Mouse (Mus musculus) adrenal gland, postnatal 4 days (tissue): Measurements from ENCODE around the gene C530008M17Rik. TPM values are rescaled to one million over a fixed set of nuclear protein-coding genes. Genes with fewer than 3 reads are reported as not detected.

Source experiments
- DNase-seq, 2 experiments: peaks; one replicate each; pipeline ENCODE4 v3.0.0; 2021 to 2022; ENCODE audit warnings: low spot score in 2 of 2, mixed read lengths in 2 of 2
- total RNA-seq, 2 experiments: library from RNA; stranded (reverse); gene quantifications; 2 replicates each; pipeline ENCODE4 v1.2.3; 2021

The C530008M17Rik gene
- total RNA-seq, 2 experiments from 2014 or later = 15.4 to 24.6 TPM

DNA sequence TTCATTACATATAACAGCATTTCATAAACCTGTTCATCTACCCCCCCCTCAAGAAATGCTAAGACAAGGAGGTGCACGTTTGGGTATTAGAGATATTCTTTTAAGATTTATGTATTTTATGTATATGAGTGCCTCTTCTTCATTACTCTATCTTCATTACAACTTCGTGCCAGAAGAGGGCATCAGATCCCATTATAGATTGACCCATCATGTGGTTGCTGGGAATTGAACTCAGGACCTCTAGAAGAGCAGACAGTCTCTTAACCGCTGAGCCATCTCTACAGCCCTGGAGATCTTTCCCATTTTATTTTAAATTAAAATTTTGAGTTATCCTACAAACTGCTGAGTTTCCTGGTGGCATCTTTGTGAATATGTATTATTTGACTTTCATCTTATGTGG, 112.7 kb downstream of the C530008M17Rik start:
- no peak for DNase-seq

DNA sequence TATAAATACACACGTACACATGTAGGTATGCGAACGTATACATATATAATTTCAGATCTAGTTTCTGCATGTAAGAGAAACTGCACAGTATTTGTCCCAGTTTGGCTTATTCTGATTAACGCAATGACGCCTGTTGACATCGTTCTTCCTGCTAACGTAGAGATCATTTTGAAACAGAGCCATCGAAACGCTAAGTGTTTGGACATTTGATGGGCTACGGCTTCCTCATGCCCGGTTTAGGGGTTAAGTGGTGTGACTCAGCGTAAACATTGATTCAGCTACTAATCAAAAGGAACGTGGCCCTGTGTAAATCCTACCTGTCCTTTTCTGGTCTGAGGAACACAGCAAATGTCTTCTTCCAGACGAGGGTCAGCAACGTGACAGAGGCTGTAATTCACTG, 113.3 kb downstream of the C530008M17Rik start:
- DNase-seq = no peak

DNA sequence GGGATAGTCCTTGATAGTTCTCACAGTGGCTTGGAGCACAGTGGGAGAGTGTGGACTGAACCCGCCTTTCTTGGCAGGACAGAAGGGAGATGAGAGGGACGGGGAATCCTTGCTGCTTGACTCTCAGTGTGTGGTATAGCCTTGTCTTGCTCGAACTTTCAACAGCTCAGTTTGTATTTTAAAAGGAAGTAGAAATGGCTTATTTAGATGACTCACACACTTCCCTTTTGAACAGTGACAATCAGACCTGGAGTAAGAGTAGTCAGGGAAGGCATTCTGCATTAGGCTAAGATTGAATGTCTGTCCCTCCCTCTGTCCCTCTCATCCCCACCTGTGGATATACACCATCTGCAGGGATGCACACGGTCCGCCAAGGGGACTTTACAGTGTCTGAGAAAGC, 115.1 kb downstream of the C530008M17Rik start:
- DNase-seq = no peak

DNA sequence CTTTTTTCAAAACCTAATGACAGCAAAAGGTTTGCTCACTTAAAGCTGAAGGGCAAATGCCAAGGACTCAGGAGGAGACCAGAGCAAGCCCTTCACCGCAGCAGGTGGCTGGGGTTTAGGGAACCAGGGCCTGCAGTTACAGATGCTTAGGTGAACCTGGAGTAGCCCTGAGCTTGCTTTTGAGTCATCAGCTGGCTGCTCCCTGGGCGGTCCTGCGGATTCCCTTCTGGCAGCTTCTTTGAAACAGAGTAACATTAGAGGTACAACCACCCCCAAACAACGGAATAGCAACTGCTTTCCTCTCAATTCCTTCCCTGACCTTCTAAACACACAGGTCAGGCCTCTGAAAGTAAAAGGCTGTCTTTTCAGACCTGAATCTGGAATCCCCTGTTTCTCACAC, 116.5 kb downstream of the C530008M17Rik start:
- DNase-seq = no peak

- no peak for DNase-seq
Measured at GRCm38 (mm10) chr5:76773492-76774158, 117.3 kb downstream of the C530008M17Rik start.

GRCm38 (mm10) chr5:76779094-76779615, 122.8 kb downstream of the C530008M17Rik start:
- no peak for DNase-seq

- DNase-seq = no peak
Measured at GRCm38 (mm10) chr5:76781943-76782342, 125.6 kb downstream of the C530008M17Rik start.

DNA sequence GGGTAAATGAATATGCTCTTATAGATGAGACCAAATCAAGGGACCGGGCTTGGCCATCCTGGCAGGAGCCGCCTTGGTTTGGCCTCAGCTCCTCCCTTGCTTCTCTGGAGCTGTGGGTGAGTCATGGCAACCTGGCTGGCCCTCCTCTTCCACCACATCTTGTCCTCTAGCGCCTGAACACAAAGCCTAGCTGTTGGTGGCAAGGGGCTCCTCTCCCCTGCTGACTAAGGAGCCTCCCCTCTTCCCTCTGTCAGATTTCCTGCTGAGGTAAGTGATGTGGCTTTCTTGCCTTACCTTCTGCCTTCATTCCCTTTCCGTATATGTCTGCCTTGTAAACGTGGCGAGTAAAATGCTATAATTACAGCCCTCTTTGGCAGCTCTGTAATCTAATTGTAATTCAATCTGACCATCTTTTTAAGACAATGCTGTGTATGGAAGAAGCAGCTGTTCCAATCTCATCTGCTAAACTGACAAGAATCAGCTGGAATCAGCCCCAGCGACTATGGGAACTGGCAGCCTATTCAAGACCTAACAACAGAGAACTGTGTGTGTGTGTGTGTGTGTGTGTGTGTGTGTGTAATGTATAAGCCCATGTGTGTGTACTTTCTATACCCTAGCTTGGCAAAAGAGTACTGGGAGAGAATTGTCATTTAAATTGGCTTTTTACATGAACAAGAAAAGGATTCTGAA, 126.2 kb downstream of the C530008M17Rik start:
- DNase-seq = no peak

DNA sequence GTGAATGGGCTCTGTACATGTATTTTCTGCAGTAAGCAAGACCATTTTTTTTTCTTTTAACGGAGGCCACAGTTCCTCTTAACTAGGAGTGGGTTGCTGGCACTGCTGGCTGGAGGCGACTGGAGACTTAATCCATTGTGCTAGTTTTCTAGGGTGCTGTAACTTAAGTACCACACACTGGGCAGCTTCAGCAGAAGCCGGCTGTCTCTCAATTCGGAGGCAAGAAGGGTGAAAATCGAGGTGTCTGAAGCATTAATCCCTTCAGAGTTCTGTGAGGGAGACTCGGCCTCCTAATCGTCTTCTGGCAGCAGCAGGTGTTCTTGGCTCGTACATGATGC, 126.8 kb downstream of the C530008M17Rik start:
- no peak for DNase-seq

DNA sequence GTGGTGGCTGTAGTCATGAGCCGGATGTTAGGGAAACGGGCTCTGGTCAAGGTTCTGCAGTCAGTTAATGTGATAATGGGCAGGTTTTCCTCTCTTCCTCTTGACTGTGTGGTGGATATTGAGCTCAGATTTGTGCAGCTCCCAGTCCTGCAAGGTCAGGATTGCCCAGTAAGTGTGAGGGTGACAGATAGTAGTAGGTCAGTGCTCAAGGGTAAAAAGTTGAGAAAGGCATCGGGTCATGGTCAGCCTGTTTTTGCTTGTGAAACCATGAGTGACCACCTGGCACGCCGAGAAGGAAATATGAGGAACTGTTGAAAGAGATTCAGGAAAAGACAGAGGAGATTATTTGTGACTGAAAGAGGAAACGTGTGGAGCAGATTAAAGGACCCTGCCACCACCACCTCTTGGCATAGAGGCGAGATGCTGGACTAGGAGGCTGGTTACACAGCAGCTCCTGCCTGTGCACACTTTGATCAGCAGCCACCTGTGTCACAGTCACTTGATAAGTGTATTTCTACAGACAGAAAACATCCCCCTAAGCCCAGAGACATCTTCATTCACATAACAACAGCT, 127.9 kb downstream of the C530008M17Rik start:
- DNase-seq = no peak

GRCm38 (mm10) chr5:76785013-76785412, 128.7 kb downstream of the C530008M17Rik start:
- DNase-seq = no peak

- DNase-seq = no peak
Measured at GRCm38 (mm10) chr5:76789881-76790280, 133.6 kb downstream of the C530008M17Rik start.

DNA sequence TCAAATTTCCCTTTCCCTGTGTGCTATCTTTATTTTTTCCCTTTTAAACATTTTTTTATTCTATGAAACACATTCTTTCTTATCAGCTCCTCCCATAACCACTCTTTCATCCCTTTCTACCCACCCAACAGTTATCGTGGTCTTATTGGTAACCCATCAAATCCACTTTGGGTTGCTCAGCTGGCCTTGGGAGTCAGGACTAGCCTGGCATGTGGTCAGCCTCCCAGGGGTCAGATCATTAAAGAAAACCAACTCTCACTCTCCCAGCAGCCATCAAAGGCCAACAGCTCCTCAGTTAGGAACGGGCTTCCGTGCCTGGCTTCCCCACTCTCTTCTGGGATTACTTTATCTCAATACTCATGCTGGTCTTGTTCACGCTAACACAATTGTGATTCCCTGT, 135.0 kb downstream of the C530008M17Rik start:
- DNase-seq = no peak

GRCm38 (mm10) chr5:76792720-76793119, 136.4 kb downstream of the C530008M17Rik start:
- no peak for DNase-seq

GRCm38 (mm10) chr5:76798043-76798442, 141.7 kb downstream of the C530008M17Rik start:
- no peak for DNase-seq

DNA sequence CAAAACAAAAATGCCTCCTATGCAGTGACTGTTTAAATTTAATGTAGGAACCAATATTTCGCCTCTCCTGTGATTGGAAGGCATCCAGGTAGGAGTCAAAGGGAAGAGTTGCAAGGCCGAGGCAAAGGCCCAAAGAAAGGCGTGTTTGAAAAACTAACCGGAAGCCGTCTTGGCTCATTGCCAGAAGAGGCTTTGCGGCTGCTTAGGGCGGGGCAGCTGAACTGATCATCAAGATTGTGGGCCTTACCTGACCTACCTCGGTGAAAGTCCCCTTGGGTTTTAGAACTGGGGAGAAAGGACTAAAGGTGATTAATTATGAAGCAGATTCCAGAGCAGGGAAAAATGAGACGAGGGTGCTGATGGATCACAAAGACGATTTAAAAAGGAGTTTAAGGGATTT, 143.2 kb downstream of the C530008M17Rik start:
- no peak for DNase-seq

DNA sequence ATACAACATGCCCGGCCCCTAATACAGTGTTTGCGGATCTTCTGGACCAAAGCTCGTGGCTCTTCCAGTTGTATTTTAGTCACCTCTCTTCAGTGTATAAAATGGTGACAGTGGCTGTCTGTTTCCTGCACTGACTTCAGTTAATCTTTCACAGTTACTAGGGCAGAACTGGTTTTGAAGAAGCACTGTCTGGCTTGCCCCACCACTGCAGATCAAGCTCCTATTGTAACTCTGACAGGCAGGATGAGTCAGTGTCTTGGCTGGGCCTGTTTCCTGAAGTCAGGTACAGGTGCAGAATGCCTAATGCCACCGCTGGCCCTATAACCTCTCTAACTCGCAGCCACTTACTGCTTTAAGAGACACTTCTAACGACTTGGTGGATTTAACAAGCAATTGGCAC, 152.7 kb downstream of the C530008M17Rik start:
- no peak for DNase-seq

- DNase-seq = no peak
Measured at GRCm38 (mm10) chr5:76815035-76815434, 158.7 kb downstream of the C530008M17Rik start.

GRCm38 (mm10) chr5:76815786-76816455, 159.6 kb downstream of the C530008M17Rik start:
- no peak for DNase-seq

DNA sequence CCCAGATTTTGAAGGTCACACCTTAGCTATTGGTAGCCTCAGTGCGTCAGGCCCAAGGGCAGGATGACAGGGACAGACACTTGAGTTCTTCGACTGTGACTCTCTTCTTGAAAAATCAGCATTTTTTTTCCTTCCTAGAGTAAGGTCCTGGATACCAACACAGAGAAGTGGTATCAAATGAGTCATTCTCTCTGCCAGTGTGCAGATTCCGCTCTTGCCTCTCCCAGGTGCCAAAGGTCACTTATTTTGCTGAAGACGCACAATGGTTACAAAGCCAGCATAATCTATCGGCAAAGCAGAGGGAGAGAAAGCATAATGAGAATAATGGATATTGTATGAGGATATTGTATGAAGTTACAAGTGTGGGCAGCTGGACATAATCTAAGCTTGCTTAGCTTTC, 160.4 kb downstream of the C530008M17Rik start:
- DNase-seq = no peak

DNA sequence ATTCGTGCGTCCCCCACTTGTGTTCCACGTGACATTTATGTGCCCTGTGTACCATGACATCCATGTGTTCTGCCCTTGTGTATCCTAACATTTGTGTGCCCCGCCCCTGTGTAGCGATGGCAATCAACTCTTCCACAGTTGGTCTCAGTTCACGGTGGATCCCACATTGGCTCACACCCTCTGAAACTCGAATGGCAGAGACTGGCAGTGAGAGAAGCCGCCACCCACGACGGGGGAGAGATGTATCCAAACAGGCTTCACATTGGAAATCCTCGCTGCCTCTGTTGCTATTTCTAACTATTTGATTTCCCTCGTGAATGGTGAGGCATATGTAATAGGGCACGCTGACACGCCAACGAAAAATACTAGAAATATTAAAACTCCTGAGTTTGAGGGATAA, 161.4 kb downstream of the C530008M17Rik start:
- DNase-seq = no peak

DNA sequence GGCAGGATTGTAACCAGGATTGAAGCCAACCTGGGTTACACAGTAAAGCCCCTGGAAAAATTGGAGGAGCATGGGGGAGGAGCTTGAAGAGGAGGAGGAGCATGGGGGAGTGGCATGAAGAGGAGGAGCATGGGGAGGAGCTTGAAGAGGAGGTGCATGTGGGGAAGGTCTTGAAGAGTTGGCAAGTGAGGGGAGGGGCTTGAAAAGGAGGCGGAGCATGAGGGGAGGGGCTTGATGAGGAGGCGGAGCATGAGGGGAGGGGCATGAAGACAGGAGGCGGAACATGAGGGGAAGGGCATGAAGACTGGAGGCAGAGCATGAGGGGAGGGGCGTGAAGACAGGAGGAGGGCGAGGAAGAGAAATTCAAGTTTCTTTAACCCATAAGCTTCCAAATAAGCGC, 162.5 kb downstream of the C530008M17Rik start:
- no peak for DNase-seq
